Mouse (Mus musculus) bone marrow macrophage, adult 2 months (primary cell): Measurements from ENCODE around the gene Cpeb1.

Source experiments
- CTCF ChIP-seq: IDR thresholded peaks from 2 replicates; pipeline ENCODE4 v1.5.1; 2012; ENCODE audit warnings: low read depth, mild to moderate bottlenecking, low read length, moderate library complexity
- POLR2A ChIP-seq: IDR thresholded peaks from 2 replicates; pipeline ENCODE4 v1.6.1; 2012; ENCODE audit warnings: mild to moderate bottlenecking, low read depth, low read length, borderline replicate concordance

- TF ChIP-seq POLR2A (no peak), CTCF (no peak)
These were observed at the start of gene Cpeb1 for GRCm38 (mm10) chr7:81455155-81455651.
